Mouse (Mus musculus): ENCODE results near the gene Traf3ip1.
A peak's percentile ranks its signal among the peaks of the same experiment; 100 is the strongest.

DNA sequence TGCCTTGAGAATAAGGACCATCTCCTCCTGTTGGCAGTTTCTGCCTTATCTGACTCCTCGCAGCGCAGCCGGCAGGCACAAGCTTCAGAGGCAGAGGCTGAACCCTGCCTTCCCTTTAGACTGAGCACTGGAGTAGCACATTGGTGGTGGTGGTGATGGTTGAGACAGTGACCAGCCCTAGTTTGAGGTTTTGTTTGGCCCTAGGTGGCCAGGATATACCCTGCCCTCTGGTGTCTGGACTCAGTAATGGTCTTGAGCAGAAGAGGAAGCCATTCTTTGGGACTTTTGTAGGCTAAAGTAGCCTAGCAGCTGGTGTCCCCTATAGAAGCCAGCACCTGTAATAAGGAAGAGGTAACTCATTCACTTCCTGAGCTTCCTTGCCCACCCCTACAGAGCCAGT is 69.6 kb downstream of the Traf3ip1 start:
- TF ChIP-seq POLR2A (IDR thresholded peaks at IDR 0.05; ENCODE audit: borderline replicate concordance, control insufficient read depth, low read depth, low read length), result no peak
- TF ChIP-seq CTCF (IDR thresholded peaks at IDR 0.05; ENCODE audit: control insufficient read depth, insufficient read depth, low read length), result peak; percentile 38; the same call in 1 of the 2 replicates
